In the genomic region with DNA sequence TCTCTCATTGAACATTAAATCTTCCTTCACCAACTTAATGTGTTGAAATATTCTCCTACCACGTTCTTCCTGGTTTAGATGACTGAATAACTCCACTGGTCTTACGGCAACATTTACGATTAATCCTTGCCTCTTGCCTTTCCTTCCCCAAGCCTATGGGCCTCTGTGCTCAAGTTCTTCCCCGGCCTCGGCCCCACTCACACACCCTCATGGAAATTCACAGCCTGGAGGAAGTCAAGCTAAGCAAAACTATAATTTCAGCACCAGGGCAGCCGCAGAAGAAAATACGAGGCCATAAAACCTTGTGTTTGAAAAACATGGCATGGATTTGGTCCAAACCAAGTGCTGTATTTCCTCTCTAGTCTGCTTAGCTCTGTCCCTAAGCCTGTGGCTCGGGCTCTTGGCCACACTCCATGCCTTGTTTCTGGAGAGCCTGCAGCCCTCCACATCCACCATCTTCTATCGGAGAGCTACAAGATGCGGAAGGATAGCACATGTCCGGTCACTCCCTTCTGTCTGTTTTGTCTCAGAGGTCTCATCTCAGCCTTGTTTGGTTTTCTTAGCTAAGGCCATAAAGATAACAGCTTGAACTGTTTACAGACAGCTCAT, we compare ENCODE assay signal across 13 mouse cellular contexts.
DNase-seq lines count a peak whose midpoint lies in the region; ATAC-seq and TF ChIP-seq lines count a peak whose summit lies in the region.
"Had no signal": no experiment of that assay in that cellular context is flagged by ENCODE, and none has a peak within 500 bp of the region (broad histone marks: within the 10 kb centered on the region; RNA-seq: fewer than 3 reads in every experiment).

No protein-coding gene starts in this region.

- H3K27ac ChIP-seq in intestine, postnatal 0 days (ENCODE audit: low read depth, low read length) = peak overlapping the region; percentile 50; the same call in 1 of the 2 replicates
- 0 out of 2 replicates have a peak overlapping the region, but pooled peaks have one; percentile 28 for H3K27ac ChIP-seq in limb, embryonic 14.5 days (replicated peaks; ENCODE audit: low read depth, low read length)
- no peak overlapping the region for H3K27ac ChIP-seq in forebrain, embryonic 15.5 days (replicated peaks)
- H3K27ac ChIP-seq: embryonic facial prominence, embryonic 12.5 days; hindbrain, embryonic 15.5 days; left cerebral cortex, adult 2 months had no signal

- peaks cover 10% of the 10 kb centered on the region for H3K4me1 ChIP-seq in intestine, postnatal 0 days (replicated peaks; ENCODE audit: control insufficient read depth, insufficient read depth, low read length)
- peaks cover 19% of the 10 kb centered on the region for H3K4me1 ChIP-seq in limb, embryonic 14.5 days (ENCODE audit: control insufficient read depth, insufficient read depth, low read length)
- no peaks in the 10 kb centered on the region for H3K4me1 ChIP-seq in forebrain, embryonic 15.5 days
- H3K4me1 ChIP-seq: embryonic facial prominence, embryonic 12.5 days; hindbrain, embryonic 15.5 days had no signal

- ATAC-seq in intestine, postnatal 0 days = peak; percentile 56
- peak; percentile 89 for ATAC-seq in limb, embryonic 14.5 days (ENCODE audit: low FRiP score, low read depth)
- ATAC-seq in forebrain, embryonic 15.5 days (replicated peaks) = no peak
- ATAC-seq in activated CD4-positive, CD25-positive, alpha-beta regulatory T cell, adult 4 months = no peak

- H3K9ac ChIP-seq in intestine, postnatal 0 days (ENCODE audit: low read depth, low read length) = no peak overlapping the region
- no peak overlapping the region for H3K9ac ChIP-seq in limb, embryonic 14.5 days (ENCODE audit: low read depth, low read length, severe bottlenecking)
- H3K9ac ChIP-seq in forebrain, embryonic 15.5 days (replicated peaks) = no peak overlapping the region
- H3K9ac ChIP-seq: embryonic facial prominence, embryonic 12.5 days; heart, embryonic 12.5 days; hindbrain, embryonic 15.5 days had no signal

- H3K4me3 ChIP-seq in intestine, postnatal 0 days (ENCODE audit: low read depth, low read length) = no peak overlapping the region
- no peak overlapping the region for H3K4me3 ChIP-seq in limb, embryonic 14.5 days (replicated peaks; ENCODE audit: low read length)
- H3K4me3 ChIP-seq in forebrain, embryonic 15.5 days = no peak overlapping the region
- H3K4me3 ChIP-seq: embryonic facial prominence, embryonic 12.5 days; heart, embryonic 12.5 days; hindbrain, embryonic 15.5 days; left cerebral cortex, adult 2 months had no signal

- peak; percentile 6 for DNase-seq in left cerebral cortex, postnatal 4 days
- DNase-seq in left cerebral cortex, adult 18-20 months (ENCODE audit: low spot score in 2 of 2) = no peak
- peak; percentile 86 for DNase-seq in limb, embryonic 14.5 days (ENCODE audit: low spot score)
- DNase-seq in ovary, postnatal 14 days (ENCODE audit: low spot score) = peak; percentile 33
- DNase-seq: cerebellum, adult 8-10 months; thymus, postnatal 4 days had no signal

- no peak for TF ChIP-seq POLR2A in limb, embryonic 14.5 days (IDR thresholded peaks at IDR 0.05; ENCODE audit: borderline replicate concordance, extremely low read depth, insufficient read depth, insufficient read length)

- no peaks in the 10 kb centered on the region for H3K27me3 ChIP-seq in intestine, postnatal 0 days (replicated peaks; ENCODE audit: control insufficient read depth, insufficient read depth, low read length)
- no peaks in the 10 kb centered on the region for H3K27me3 ChIP-seq in limb, embryonic 14.5 days (ENCODE audit: control insufficient read depth, insufficient read depth, low read length)
- H3K27me3 ChIP-seq in forebrain, embryonic 15.5 days = no peaks in the 10 kb centered on the region
- H3K27me3 ChIP-seq: embryonic facial prominence, embryonic 12.5 days; heart, embryonic 12.5 days; hindbrain, embryonic 15.5 days had no signal

- no peak overlapping the region for H3K4me2 ChIP-seq in intestine, postnatal 0 days (replicated peaks; ENCODE audit: low read depth)
- H3K4me2 ChIP-seq in limb, embryonic 14.5 days (replicated peaks; ENCODE audit: low read depth, low read length, severe bottlenecking) = peak overlapping the region; percentile 33; the same call in 1 of the 2 replicates
- H3K4me2 ChIP-seq in forebrain, embryonic 15.5 days (replicated peaks) = no peak overlapping the region
- H3K4me2 ChIP-seq: embryonic facial prominence, embryonic 12.5 days; heart, embryonic 12.5 days; hindbrain, embryonic 15.5 days had no signal

- WGBS in intestine, postnatal 0 days = 28% methylated on average over 11 of the region's 11 CpGs
- WGBS in limb, embryonic 14.5 days = 18% methylated on average over 11 of the region's 11 CpGs
- 92% methylated on average over 11 of the region's 11 CpGs for WGBS in forebrain, embryonic 15.5 days

- no peak for TF ChIP-seq CTCF in intestine, postnatal 0 days (IDR thresholded peaks at IDR 0.05; ENCODE audit: low read depth)

- no peaks in the 10 kb centered on the region for H3K9me3 ChIP-seq in intestine, postnatal 0 days (ENCODE audit: control insufficient read depth)
- H3K9me3 ChIP-seq in limb, embryonic 14.5 days (ENCODE audit: control insufficient read depth, low read length) = no peaks in the 10 kb centered on the region
- no peaks in the 10 kb centered on the region for H3K9me3 ChIP-seq in forebrain, embryonic 15.5 days
- H3K9me3 ChIP-seq: embryonic facial prominence, embryonic 12.5 days; heart, embryonic 12.5 days; hindbrain, embryonic 15.5 days had no signal

- peaks cover 39% of the 10 kb centered on the region for H3K36me3 ChIP-seq in intestine, postnatal 0 days (ENCODE audit: control insufficient read depth, insufficient read depth)
- H3K36me3 ChIP-seq in limb, embryonic 14.5 days (ENCODE audit: control insufficient read depth, insufficient read depth, low read length) = peaks cover 30% of the 10 kb centered on the region
- H3K36me3 ChIP-seq in forebrain, embryonic 15.5 days = no peaks in the 10 kb centered on the region
- H3K36me3 ChIP-seq: hindbrain, embryonic 15.5 days had no signal

- intact Hi-C loops in left cerebral cortex, postnatal 4 days (cut with DNase I) = no loop called here

Comparison
In these comparisons a context has a peak if more than half of its experiments do, and no peak if none do; other contexts are left out.
1. DNase-seq: peak in left cerebral cortex, postnatal 4 days (single experiment), limb, embryonic 14.5 days (single experiment) and ovary, postnatal 14 days (single experiment); none in left cerebral cortex, adult 18-20 months (0 of 2).
2. ATAC-seq: peak in intestine, postnatal 0 days (single experiment) and limb, embryonic 14.5 days (single experiment); none in forebrain, embryonic 15.5 days (single experiment) and activated CD4-positive, CD25-positive, alpha-beta regulatory T cell, adult 4 months (single experiment).